Mouse (Mus musculus): Measurements from ENCODE around the gene Timeless. TPM values are rescaled to one million over a fixed set of nuclear protein-coding genes. Genes with fewer than 3 reads are reported as not detected.
"Not testable (repeated sequence)": the region's sequence is repeated elsewhere in the genome, so short reads cannot be mapped to it uniquely, and the experiment has no call there.

Gene Timeless
- polyA plus RNA-seq, 1 experiment, result 6.4 TPM

DNA sequence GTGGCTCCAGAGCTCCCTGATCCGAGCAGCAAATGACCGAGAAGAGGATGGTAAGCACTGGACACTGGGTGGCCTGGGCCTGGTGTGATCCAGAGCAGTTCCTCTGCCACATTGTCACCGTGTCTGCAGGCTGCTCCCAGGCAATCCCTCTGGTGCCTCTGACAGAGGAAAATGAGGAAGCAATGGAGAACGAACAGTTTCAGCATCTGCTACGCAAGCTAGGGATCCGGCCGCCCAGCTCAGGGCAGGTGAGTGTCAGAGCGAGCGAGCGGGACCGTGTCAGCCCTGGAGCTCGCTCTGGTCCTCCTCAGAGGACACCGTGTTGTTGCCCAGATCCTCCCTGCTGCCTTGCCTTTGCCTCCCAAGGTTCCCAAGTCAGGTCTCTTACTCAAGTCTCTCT, 18.7 kb downstream of the Timeless start:
- TF ChIP-seq CTCF (IDR thresholded peaks at IDR 0.05; ENCODE audit: low read depth, low read length) (no peak), POLR2A (IDR thresholded peaks at IDR 0.05; ENCODE audit: borderline replicate concordance, low read depth, low read length) (no peak)
- Histone ChIP-seq H3K4me1 (ENCODE audit: control insufficient read depth, insufficient read depth, low read length) (no peaks in the 10 kb centered on the region), H3K27ac (ENCODE audit: insufficient read depth, low read depth, low read length) (no peak overlapping the region), H3K4me3 (ENCODE audit: insufficient read depth, low read length) (no peak overlapping the region)

DNA sequence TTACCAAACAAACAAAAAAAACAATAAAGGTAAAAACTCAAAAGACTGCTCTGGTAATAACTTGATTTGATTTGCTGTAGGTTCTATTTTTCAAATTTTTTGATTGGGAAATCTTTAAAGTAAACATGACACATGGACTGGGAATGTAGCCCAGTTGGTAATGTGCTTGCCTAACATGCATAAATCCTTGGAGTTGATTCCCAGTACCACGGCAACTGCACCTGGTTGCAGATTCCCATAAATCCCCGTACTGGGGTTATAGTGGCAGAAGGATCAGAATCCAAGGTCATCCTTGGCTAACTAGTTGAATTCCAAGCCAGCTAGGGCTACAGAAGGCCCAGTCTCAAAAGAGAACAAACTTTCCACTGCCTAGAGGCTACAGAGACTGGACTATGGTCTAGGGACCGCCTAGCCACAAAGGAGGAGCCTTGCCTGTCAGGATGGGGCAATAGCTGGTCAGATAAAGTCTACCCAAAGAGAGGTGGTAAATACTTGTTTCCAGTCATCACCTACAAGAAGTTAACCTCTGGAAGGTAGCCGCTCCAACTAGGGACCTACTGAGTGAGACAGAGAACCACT, 21.9 kb downstream of the Timeless start, which contains the start of gene Apon:
Apon (plus strand) TSS at position 420 of the 579 bp plus-strand sequence.
- no peak within 1 kb of the TSS for H3K27ac ChIP-seq (ENCODE audit: insufficient read depth, low read depth, low read length)
- peaks cover 6% of the 10 kb centered on the region for H3K4me1 ChIP-seq (ENCODE audit: control insufficient read depth, insufficient read depth, low read length)
- H3K4me3 ChIP-seq (ENCODE audit: insufficient read depth, low read length), result no peak within 1 kb of the TSS
- TF ChIP-seq POLR2A (IDR thresholded peaks at IDR 0.05; ENCODE audit: borderline replicate concordance, low read depth, low read length) (no peak), CTCF (IDR thresholded peaks at IDR 0.05; ENCODE audit: low read depth, low read length) (no peak)

DNA sequence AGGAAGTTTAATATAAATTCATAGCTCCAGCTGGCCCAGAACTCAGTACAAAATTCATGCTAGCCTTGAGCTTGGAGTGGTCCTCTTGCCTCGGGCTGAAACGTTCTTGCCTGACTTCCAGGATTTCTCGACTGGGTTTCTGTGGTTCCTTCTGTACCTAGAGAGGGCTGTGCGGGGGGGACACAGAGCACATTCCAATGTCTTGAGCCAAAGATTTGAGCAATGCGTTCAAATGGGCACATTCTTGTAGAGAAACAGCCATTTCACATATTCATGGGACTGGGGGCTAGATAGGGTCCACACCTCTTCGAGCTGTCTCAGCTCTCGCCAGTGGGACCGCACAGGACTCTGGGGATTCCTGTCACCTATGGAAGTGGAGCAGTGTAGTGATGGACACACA, 24.1 kb downstream of the Timeless start:
- peaks cover 15% of the 10 kb centered on the region for H3K4me1 ChIP-seq (ENCODE audit: control insufficient read depth, insufficient read depth, low read length)
- no peak overlapping the region for H3K4me3 ChIP-seq (ENCODE audit: insufficient read depth, low read length)
- TF ChIP-seq CTCF (IDR thresholded peaks at IDR 0.05; ENCODE audit: low read depth, low read length), result no peak
- H3K27ac ChIP-seq (ENCODE audit: insufficient read depth, low read depth, low read length), result no peak overlapping the region

DNA sequence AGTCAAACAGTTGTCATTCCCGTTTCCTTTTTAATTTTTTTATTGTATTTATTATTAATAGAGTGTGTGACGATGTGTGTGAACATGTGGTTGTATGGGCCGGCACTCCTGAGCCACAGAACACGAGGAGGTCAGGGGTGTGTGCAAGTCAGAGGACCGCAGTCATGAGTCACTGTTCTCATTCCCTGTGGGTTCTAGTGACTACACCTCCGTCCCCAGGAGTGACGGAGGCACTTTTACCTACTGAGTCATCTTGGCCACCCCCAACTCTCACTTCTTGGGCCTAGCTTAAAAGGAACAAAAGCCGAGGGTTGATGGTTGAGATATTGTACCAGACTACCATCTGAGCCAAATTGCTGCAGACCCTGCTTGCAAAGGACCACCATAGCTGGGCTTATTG, 24.5 kb downstream of the Timeless start:
- Histone ChIP-seq H3K4me3 (ENCODE audit: insufficient read depth, low read length) (no peak overlapping the region), H3K27ac (ENCODE audit: insufficient read depth, low read depth, low read length) (no peak overlapping the region), H3K4me1 (ENCODE audit: control insufficient read depth, insufficient read depth, low read length) (peaks cover 15% of the 10 kb centered on the region)
- TF ChIP-seq CTCF (IDR thresholded peaks at IDR 0.05; ENCODE audit: low read depth, low read length) (no peak), POLR2A (IDR thresholded peaks at IDR 0.05; ENCODE audit: borderline replicate concordance, low read depth, low read length) (no peak)

DNA sequence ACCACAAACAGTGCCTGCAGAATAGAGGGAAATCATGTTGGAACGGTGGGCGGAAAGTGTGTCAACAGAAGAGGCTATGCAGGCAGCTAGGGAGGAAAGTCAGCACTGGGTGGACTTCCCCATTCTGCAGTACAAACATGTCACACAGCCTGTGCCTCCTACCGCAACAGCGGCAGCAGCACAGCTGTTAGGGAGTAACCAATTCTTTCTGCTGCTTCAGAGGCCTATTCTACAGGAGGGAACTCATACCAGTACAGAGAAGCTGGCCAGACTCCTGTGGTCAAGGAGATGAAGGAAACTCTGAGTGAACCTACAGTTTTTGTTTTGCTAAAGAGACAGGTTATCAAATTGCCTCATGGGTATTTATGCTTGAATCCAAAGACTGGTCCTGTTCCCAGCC, 27.1 kb downstream of the Timeless start:
- TF ChIP-seq POLR2A (IDR thresholded peaks at IDR 0.05; ENCODE audit: borderline replicate concordance, low read depth, low read length) (no peak), CTCF (IDR thresholded peaks at IDR 0.05; ENCODE audit: low read depth, low read length) (no peak)
- no peak overlapping the region for H3K4me3 ChIP-seq (ENCODE audit: insufficient read depth, low read length)
- peaks cover 27% of the 10 kb centered on the region for H3K4me1 ChIP-seq (ENCODE audit: control insufficient read depth, insufficient read depth, low read length)
- peak overlapping the region; percentile 63 for H3K27ac ChIP-seq (ENCODE audit: insufficient read depth, low read depth, low read length)

DNA sequence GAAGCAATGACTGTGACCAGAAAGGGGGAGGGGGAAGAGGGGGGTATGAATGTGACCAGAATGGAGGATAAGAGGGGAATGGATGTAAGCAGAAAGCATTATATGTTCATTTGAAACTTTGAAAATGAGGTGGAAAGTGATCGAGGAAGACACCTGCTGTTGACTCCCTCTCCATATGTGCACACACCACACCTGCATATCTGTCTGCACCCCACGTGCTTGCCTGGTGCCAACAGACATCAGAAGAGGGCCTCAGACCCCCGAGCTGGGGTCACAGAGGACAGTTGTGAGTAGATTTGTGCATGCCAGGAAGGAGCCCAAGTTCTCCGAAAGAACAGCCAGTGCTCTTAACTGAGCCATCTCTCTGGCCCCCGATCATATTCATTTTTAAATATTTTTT, 28.1 kb downstream of the Timeless start:
- TF ChIP-seq CTCF (IDR thresholded peaks at IDR 0.05; ENCODE audit: low read depth, low read length) (no peak), POLR2A (IDR thresholded peaks at IDR 0.05; ENCODE audit: borderline replicate concordance, low read depth, low read length) (no peak)
- Histone ChIP-seq H3K4me3 (ENCODE audit: insufficient read depth, low read length) (no peak overlapping the region), H3K27ac (ENCODE audit: insufficient read depth, low read depth, low read length) (no peak overlapping the region), H3K4me1 (ENCODE audit: control insufficient read depth, insufficient read depth, low read length) (peaks cover 31% of the 10 kb centered on the region)

DNA sequence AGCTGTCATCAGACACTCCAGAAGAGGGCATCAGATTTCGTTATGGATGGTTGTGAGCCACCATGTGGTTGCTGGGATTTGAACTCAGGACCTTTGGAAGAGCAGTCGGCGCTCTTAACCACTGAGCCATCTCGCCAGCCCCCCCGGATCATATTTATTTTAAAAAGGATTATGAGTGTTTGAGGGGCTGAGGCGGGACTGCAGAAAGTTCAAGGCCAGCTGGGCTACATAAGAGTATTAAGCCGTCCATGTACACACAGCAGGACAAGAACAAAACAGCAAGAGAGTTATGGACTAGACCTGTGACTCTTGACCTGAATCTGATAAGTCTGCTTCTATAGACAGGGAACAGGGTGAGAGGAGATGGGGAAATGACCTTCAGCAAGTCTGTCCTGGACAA, 28.5 kb downstream of the Timeless start:
- H3K4me1 ChIP-seq (ENCODE audit: control insufficient read depth, insufficient read depth, low read length), result peaks cover 34% of the 10 kb centered on the region
- not testable (repeated sequence) for H3K4me3 ChIP-seq (ENCODE audit: insufficient read depth, low read length); H3K27ac ChIP-seq (ENCODE audit: insufficient read depth, low read depth, low read length)

DNA sequence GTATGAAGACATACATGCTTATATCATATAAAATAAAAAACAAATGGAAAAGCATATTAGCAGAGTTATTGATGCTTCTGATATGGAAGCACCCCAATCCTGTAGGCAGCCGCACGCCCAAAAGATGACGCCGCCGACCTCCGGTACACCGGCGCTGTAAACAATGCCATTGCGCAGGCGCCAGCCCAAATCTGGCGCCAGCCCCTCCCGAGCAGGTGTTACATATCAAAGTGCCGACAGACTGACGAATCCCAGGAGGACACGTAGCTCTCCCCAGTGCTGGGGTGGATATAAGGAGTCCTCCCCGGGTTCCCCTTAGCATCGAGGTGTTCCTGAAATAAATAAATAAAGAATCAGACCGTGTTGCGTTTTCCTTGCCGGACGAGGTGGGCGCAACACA, 30.4 kb downstream of the Timeless start:
- H3K4me1 ChIP-seq (ENCODE audit: control insufficient read depth, insufficient read depth, low read length), result peaks cover 34% of the 10 kb centered on the region

DNA sequence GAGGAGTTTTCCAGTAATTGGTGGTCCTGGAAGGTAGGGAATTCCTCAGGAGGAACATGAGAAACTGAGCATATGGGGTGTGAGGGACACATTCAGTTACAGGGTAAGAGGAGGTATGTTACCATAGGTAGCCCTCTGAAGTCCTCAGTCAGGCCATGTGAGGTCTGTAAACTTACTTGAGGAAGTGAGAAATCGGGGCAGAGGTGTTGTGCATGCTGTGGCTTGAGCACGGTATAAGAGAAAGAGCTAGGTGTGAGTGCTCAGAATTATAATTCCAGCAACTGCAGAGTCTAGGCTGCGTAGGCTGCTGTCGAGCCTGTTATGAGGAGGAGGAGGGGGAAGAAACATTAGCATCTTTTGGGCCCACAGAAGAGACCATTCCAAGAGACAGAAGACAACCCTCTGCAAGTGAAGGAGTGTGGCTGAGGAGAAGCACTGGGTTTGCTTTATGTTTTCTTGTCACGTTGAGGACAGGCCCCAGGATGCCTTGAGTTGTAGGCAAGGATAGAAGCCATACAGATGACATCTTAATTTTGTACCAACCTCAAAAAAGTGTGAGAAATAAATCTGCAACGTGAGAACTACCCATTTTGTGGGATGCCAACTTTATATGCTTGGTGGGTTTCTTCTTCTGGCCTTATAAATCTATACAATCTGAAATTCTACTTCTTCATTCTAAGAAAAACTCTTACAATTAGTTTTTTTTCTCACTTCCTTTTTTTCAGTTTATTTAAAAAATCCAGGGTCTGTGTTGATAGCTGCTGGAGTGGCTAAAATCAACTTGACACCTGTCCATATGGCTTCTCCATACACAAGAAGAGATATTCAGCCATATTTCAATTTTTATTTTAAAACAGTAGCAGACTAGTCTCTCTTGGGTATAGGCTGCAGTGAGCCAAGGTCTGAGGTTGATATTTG, 31.8 kb downstream of the Timeless start:
- H3K4me1 ChIP-seq (ENCODE audit: control insufficient read depth, insufficient read depth, low read length), result peaks cover 28% of the 10 kb centered on the region
- TF ChIP-seq CTCF (IDR thresholded peaks at IDR 0.05; ENCODE audit: low read depth, low read length) (no peak), POLR2A (IDR thresholded peaks at IDR 0.05; ENCODE audit: borderline replicate concordance, low read depth, low read length) (no peak)
- peak overlapping the region; percentile 7; the same call in 1 of the 2 replicates for H3K27ac ChIP-seq (ENCODE audit: insufficient read depth, low read depth, low read length)
- H3K4me3 ChIP-seq (ENCODE audit: insufficient read depth, low read length), result no peak overlapping the region

More for the DNA sequence above, 30.4 kb downstream of the Timeless start:
- H3K27ac ChIP-seq (ENCODE audit: insufficient read depth, low read depth, low read length), result no peak overlapping the region
- no peak for TF ChIP-seq CTCF (IDR thresholded peaks at IDR 0.05; ENCODE audit: low read depth, low read length)
- TF ChIP-seq POLR2A (IDR thresholded peaks at IDR 0.05; ENCODE audit: borderline replicate concordance, low read depth, low read length), result no peak
- H3K4me3 ChIP-seq (ENCODE audit: insufficient read depth, low read length), result no peak overlapping the region

DNA sequence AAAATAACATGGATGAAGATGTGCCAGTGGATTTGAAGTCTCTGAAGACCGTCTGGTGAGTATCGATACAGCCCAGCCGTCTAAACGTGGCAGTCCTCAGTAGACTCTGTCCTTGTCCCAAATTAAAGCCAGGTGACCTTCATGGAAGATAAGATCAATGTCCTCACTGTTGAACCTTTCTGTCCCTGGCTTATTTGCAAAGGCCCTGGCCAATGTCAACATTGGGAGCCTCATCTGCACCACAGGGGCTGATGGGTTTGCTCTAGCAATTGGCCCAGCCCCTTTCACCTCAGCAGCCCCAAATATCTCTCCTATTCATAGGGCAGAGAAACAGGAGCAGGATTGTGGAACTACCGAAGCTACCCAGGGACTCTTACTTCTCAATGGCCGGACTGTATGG, 36.5 kb downstream of the Timeless start, which contains the start of gene Apof:
Apof (plus strand) TSS at position 301 of the 400 bp plus-strand sequence.
- H3K27ac ChIP-seq (ENCODE audit: insufficient read depth, low read depth, low read length), result no peak within 1 kb of the TSS
- TF ChIP-seq CTCF (IDR thresholded peaks at IDR 0.05; ENCODE audit: low read depth, low read length) (no peak), POLR2A (IDR thresholded peaks at IDR 0.05; ENCODE audit: borderline replicate concordance, low read depth, low read length) (no peak)
- H3K4me3 ChIP-seq (ENCODE audit: insufficient read depth, low read length), result no peak within 1 kb of the TSS
- H3K4me1 ChIP-seq (ENCODE audit: control insufficient read depth, insufficient read depth, low read length), result peaks cover 19% of the 10 kb centered on the region

All from bone marrow macrophage, adult 2 months (primary cell).